Mouse (Mus musculus): ENCODE measurements at regions not wholly inside any gene's neighbourhood (a gene's known extent, or its start where the extent isn't known, plus 50 kb on each side); places are given as distances from the start of the nearest gene placed in this dataset.

DNA sequence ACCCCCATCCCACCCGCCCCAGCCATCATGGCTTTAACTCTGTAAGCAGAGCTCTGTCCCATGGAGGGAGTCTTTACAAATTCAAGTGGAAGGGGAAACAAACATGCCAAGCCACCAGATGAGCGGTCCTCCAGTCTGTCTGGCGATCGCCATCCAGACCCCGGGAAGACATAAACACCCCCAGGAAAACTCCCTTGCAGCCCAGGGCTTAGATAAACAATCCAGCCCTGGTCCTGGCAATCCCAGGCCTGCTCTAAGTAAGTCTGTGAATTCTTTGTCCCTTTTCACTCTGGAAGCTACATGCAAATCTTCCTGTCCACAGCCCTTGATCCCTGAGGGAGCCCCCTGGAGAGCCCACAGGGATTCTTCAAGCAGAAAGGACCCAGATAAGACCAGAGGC, 129.2 kb upstream of the Sox11 start:
- TF ChIP-seq POLR2A (IDR thresholded peaks at IDR 0.05; ENCODE audit: borderline replicate concordance, extremely low read depth, low read depth, low read length) (no peak), CTCF (IDR thresholded peaks at IDR 0.05; ENCODE audit: insufficient read depth, low read length) (no peak)
